Mouse (Mus musculus) megakaryocyte, embryonic 14.5 days (primary cell): ENCODE measurements around the gene Hivep3.

Experiments
- FLI1 ChIP-seq: IDR thresholded peaks from 2 replicates; pipeline ENCODE4 v1.6.1; 2012; ENCODE audit warnings: low read length, inconsistent platforms, mixed read lengths
- GATA1 ChIP-seq: IDR thresholded peaks from 3 replicates; pipeline ENCODE4 v1.6.1; 2012; ENCODE audit warnings: mixed read lengths, low read length, inconsistent platforms, borderline replicate concordance

- TF ChIP-seq GATA1 (no peak), FLI1 (no peak)
Observed at GRCm38 (mm10) chr4:120023221-120023840, 289.7 kb downstream of the Hivep3 start.
